Comparison of ENCODE assay signal across 8 mouse cellular contexts in the genomic region with DNA sequence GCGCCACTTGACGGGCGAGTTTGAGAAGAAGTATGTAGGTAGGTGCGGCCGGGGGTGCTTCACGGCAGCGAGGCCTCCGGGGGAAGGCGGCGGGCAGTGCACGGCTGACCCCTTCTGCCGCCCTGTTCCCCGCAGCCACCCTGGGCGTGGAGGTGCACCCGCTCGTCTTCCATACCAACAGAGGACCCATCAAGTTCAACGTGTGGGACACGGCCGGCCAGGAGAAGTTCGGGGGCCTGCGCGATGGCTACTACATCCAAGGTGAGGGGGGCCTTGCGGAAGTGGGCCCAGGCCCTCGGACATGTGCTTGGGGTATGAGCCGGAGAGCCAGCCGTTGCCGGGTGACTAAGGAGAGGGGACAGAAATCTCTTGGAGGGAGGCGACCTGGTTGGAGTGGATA. TPM values are rescaled to one million over a fixed set of nuclear protein-coding genes. Genes with fewer than 3 reads are reported as not detected.
DNase-seq lines count a peak whose midpoint lies in the region; ATAC-seq and TF ChIP-seq lines count a peak whose summit lies in the region.

No protein-coding gene starts in this region.

- no peaks in the 10 kb centered on the region for H3K36me3 ChIP-seq in neural tube, embryonic 11.5 days (ENCODE audit: control insufficient read depth, insufficient read depth, low read length)
- peaks cover 2% of the 10 kb centered on the region; the same call in 1 of the 2 replicates for H3K36me3 ChIP-seq in forebrain, embryonic 11.5 days (ENCODE audit: control insufficient read depth, insufficient read depth, low read length)
- H3K36me3 ChIP-seq in intestine, embryonic 15.5 days = peaks cover 3% of the 10 kb centered on the region; the same call in 1 of the 2 replicates
- H3K36me3 ChIP-seq in stomach, postnatal 0 days (ENCODE audit: control insufficient read depth, insufficient read depth, low read length) = no peaks in the 10 kb centered on the region; the same call in 1 of the 2 replicates

- no peaks in the 10 kb centered on the region for H3K27me3 ChIP-seq in neural tube, embryonic 11.5 days (ENCODE audit: control insufficient read depth, insufficient read depth, low read length)
- H3K27me3 ChIP-seq in Patski = no peaks in the 10 kb centered on the region
- H3K27me3 ChIP-seq in forebrain, embryonic 11.5 days (ENCODE audit: control insufficient read depth, insufficient read depth, low read length) = no peaks in the 10 kb centered on the region
- H3K27me3 ChIP-seq in intestine, embryonic 15.5 days (replicated peaks) = no peaks in the 10 kb centered on the region
- no peaks in the 10 kb centered on the region for H3K27me3 ChIP-seq in stomach, postnatal 0 days (ENCODE audit: control insufficient read depth, insufficient read depth, low read length)

- peak; percentile 33 for ATAC-seq in neural tube, embryonic 11.5 days (ENCODE audit: insufficient read depth, low FRiP score, low TSS enrichment)
- ATAC-seq in Patski = peak; percentile 18
- ATAC-seq in forebrain, embryonic 11.5 days (replicated peaks; ENCODE audit: low FRiP score) = peak; percentile 21; the same call in 1 of the 2 replicates
- ATAC-seq in intestine, embryonic 15.5 days = peak; percentile 8
- ATAC-seq in stomach, postnatal 0 days (ENCODE audit: low FRiP score, low TSS enrichment) = no peak

- POLR2A ChIA-PET in Patski (lab: Charles Lee) = interaction anchor here (0.8 kb wide), 1 partner anchor 15 kb away, joined by 3 read pairs; no protein-coding TSS in a partner anchor

- peak overlapping the region; percentile 84 for H3K4me2 ChIP-seq in neural tube, embryonic 11.5 days (ENCODE audit: low read depth)
- peak overlapping the region; percentile 81 for H3K4me2 ChIP-seq in forebrain, embryonic 11.5 days (ENCODE audit: low read depth, low read length, severe bottlenecking)
- peak overlapping the region; percentile 57 for H3K4me2 ChIP-seq in intestine, embryonic 15.5 days (replicated peaks)
- peak overlapping the region; percentile 88 for H3K4me2 ChIP-seq in stomach, postnatal 0 days (replicated peaks; ENCODE audit: low read depth)

- CTCF ChIA-PET in Patski (lab: Charles Lee) = no interaction called here

- peak; percentile 40 for DNase-seq in neural tube, embryonic 11.5 days (ENCODE audit: low spot score)
- no peak for DNase-seq in neural tube, embryonic 10.5 days (ENCODE audit: extremely low spot score, low spot score)
- DNase-seq in Patski (ENCODE audit: low read depth, low spot score) = no peak
- DNase-seq in forebrain, embryonic 11.5 days (ENCODE audit: low spot score) = no peak
- DNase-seq in lung, postnatal 10 days = peak; percentile 35
- DNase-seq in stomach, postnatal 0 days (ENCODE audit: low spot score) = peak; percentile 50
- DNase-seq in layer of hippocampus, adult 9-11 months = no peak

- peak overlapping the region; percentile 97 for H3K27ac ChIP-seq in neural tube, embryonic 11.5 days (ENCODE audit: low read depth, low read length)
- H3K27ac ChIP-seq in forebrain, embryonic 11.5 days (ENCODE audit: low read depth, low read length) = peak overlapping the region; percentile 97
- peak overlapping the region; percentile 97 for H3K27ac ChIP-seq in intestine, embryonic 15.5 days
- peak overlapping the region; percentile 95 for H3K27ac ChIP-seq in stomach, postnatal 0 days (replicated peaks)

- H3K4me3 ChIP-seq in neural tube, embryonic 11.5 days (ENCODE audit: low read depth, low read length) = peak overlapping the region; percentile 94
- H3K4me3 ChIP-seq in forebrain, embryonic 11.5 days (ENCODE audit: low read depth, low read length) = peak overlapping the region; percentile 93
- peak overlapping the region; percentile 92 for H3K4me3 ChIP-seq in intestine, embryonic 15.5 days (replicated peaks)
- H3K4me3 ChIP-seq in stomach, postnatal 0 days (ENCODE audit: low read depth, low read length) = peak overlapping the region; percentile 83

- in situ Hi-C loops in Patski (cut with MboI; ENCODE audit: low pct_unique_long_range_greater_than_20kb) = loop anchor here (25.0 kb wide), 1 partner anchor 1408 kb away; no protein-coding TSS in a partner anchor

- 6% methylated on average over 28 of the region's 28 CpGs for WGBS in neural tube, embryonic 11.5 days
- WGBS in forebrain, embryonic 11.5 days = 9% methylated on average over 28 of the region's 28 CpGs
- WGBS in intestine, embryonic 15.5 days = under 1% methylated on average over 28 of the region's 28 CpGs
- 8% methylated on average over 28 of the region's 28 CpGs for WGBS in stomach, postnatal 0 days

- peak overlapping the region; percentile 98 for H3K9ac ChIP-seq in neural tube, embryonic 11.5 days (ENCODE audit: low read length)
- peak overlapping the region; percentile 99 for H3K9ac ChIP-seq in forebrain, embryonic 11.5 days (ENCODE audit: low read length)
- peak overlapping the region; percentile 92 for H3K9ac ChIP-seq in intestine, embryonic 15.5 days
- peak overlapping the region; percentile 82 for H3K9ac ChIP-seq in stomach, postnatal 0 days (ENCODE audit: low read length)

- TF ChIP-seq EP300 in stomach, postnatal 0 days (optimal IDR thresholded peaks at IDR 0.05) = no peak

- H3K4me1 ChIP-seq in neural tube, embryonic 11.5 days (ENCODE audit: control insufficient read depth, insufficient read depth, low read length) = no peaks in the 10 kb centered on the region
- peaks cover 2% of the 10 kb centered on the region; the same call in 1 of the 2 replicates for H3K4me1 ChIP-seq in forebrain, embryonic 11.5 days (replicated peaks; ENCODE audit: control insufficient read depth, insufficient read depth, low read length)
- H3K4me1 ChIP-seq in intestine, embryonic 15.5 days (replicated peaks) = peaks cover 8% of the 10 kb centered on the region; the same call in 1 of the 2 replicates
- no peaks in the 10 kb centered on the region for H3K4me1 ChIP-seq in stomach, postnatal 0 days (replicated peaks; ENCODE audit: control insufficient read depth, insufficient read depth)

- TF ChIP-seq CTCF in Patski (IDR thresholded peaks at IDR 0.05) = no peak
- TF ChIP-seq CTCF in stomach, postnatal 0 days (IDR thresholded peaks at IDR 0.05; ENCODE audit: low read depth) = no peak

- no peaks in the 10 kb centered on the region for H3K9me3 ChIP-seq in neural tube, embryonic 11.5 days (ENCODE audit: control insufficient read depth, low read length)
- no peaks in the 10 kb centered on the region for H3K9me3 ChIP-seq in forebrain, embryonic 11.5 days (ENCODE audit: control insufficient read depth, low read length)
- no peaks in the 10 kb centered on the region for H3K9me3 ChIP-seq in intestine, embryonic 15.5 days
- H3K9me3 ChIP-seq in stomach, postnatal 0 days (ENCODE audit: control insufficient read depth, low read length) = no peaks in the 10 kb centered on the region

RNA-seq across cellular contexts. Expression of gene Ran, which starts 0.9 kb away (rescaled TPM):
- 781 and 804 TPM in 2 replicates for polyA plus RNA-seq in neural tube, embryonic 11.5 days (2014; fragmentation: Nextera tagmentation; extraction: Ambion mirVana)
- 609 TPM for polyA plus RNA-seq in Patski (2021)
- 917 and 946 TPM in 2 replicates for polyA plus RNA-seq in forebrain, embryonic 11.5 days (2014; fragmentation: Nextera tagmentation; extraction: Ambion mirVana)
- 527 and 602 TPM in 2 replicates for polyA plus RNA-seq in intestine, embryonic 15.5 days (2015; fragmentation: Nextera tagmentation; extraction: Ambion mirVana)
- polyA plus RNA-seq in stomach, postnatal 0 days (2015; fragmentation: Nextera tagmentation; extraction: Ambion mirVana) = 226 and 257 TPM in 2 replicates

RNA-seq across cellular contexts. Expression of gene Stx2, which starts 12.4 kb away (rescaled TPM):
- polyA plus RNA-seq in neural tube, embryonic 11.5 days (2014; fragmentation: Nextera tagmentation; extraction: Ambion mirVana) = 32.7 and 34.0 TPM in 2 replicates
- polyA plus RNA-seq in Patski (2021) = 62.1 TPM
- polyA plus RNA-seq in forebrain, embryonic 11.5 days (2014; fragmentation: Nextera tagmentation; extraction: Ambion mirVana) = 29.6 and 32.3 TPM in 2 replicates
- polyA plus RNA-seq in intestine, embryonic 15.5 days (2015; fragmentation: Nextera tagmentation; extraction: Ambion mirVana) = 21.1 and 24.1 TPM in 2 replicates
- 10.4 and 10.9 TPM in 2 replicates for polyA plus RNA-seq in stomach, postnatal 0 days (2015; fragmentation: Nextera tagmentation; extraction: Ambion mirVana)

Comparison
In these comparisons a context has a peak if more than half of its experiments do, and no peak if none do; other contexts are left out.
1. DNase-seq: peak in neural tube, embryonic 11.5 days (single experiment), lung, postnatal 10 days (single experiment) and stomach, postnatal 0 days (single experiment); none in neural tube, embryonic 10.5 days (single experiment), Patski (single experiment), forebrain, embryonic 11.5 days (single experiment) and layer of hippocampus, adult 9-11 months (single experiment).
2. Peak in every context shown above with its lines, with median percentiles within 50 percentile points of each other: H3K27ac ChIP-seq, H3K4me2 ChIP-seq, H3K4me3 ChIP-seq and H3K9ac ChIP-seq.